Mouse (Mus musculus) intestine, embryonic 16.5 days (tissue): Measurements from ENCODE around the gene Marveld2. TPM values are rescaled to one million over a fixed set of nuclear protein-coding genes. Genes with fewer than 3 reads are reported as not detected.

Source experiments
- ATAC-seq: fragments of 200-750 bp; cut with Nextera tagmentation; 2 replicates; pipeline ENCODE4 v1.8.0; 2017; ENCODE audit warnings: moderate TSS enrichment, moderate library complexity
- H3K27ac ChIP-seq: fragments of 300-500 bp; sonication (generic); 2 replicates; pipeline ENCODE4 v1.5.1; 2014; ENCODE audit warnings: mild to moderate bottlenecking, low read length
- H3K27me3 ChIP-seq: fragments of 300-500 bp; sonication (generic); replicated peaks from 2 replicates; pipeline ENCODE4 v1.6.1; 2014; ENCODE audit warnings: low read length, control low read depth, mixed read lengths; ENCODE audit not compliant: control insufficient read depth, insufficient read depth
- H3K36me3 ChIP-seq: fragments of 300-500 bp; sonication (generic); 2 replicates; pipeline ENCODE4 v1.6.1; 2014; ENCODE audit warnings: low read length, control low read depth; ENCODE audit not compliant: control insufficient read depth, insufficient read depth
- H3K4me1 ChIP-seq: fragments of 300-500 bp; sonication (generic); 2 replicates; pipeline ENCODE4 v1.6.1; 2014; ENCODE audit warnings: low read length, control low read depth, mixed read lengths; ENCODE audit not compliant: control insufficient read depth, insufficient read depth
- H3K4me2 ChIP-seq: fragments of 300-500 bp; sonication (generic); 2 replicates; pipeline ENCODE4 v1.6.1; 2014; ENCODE audit warnings: low read depth, low read length, control low read depth
- H3K4me3 ChIP-seq: fragments of 300-500 bp; sonication (generic); 2 replicates; pipeline ENCODE4 v1.5.1; 2014; ENCODE audit warnings: mild to moderate bottlenecking, low read length
- H3K9ac ChIP-seq: fragments of 300-500 bp; sonication (generic); 2 replicates; pipeline ENCODE4 v1.6.1; 2014; ENCODE audit warnings: low read depth, low read length
- H3K9me3 ChIP-seq: fragments of 300-500 bp; sonication (generic); 2 replicates; pipeline ENCODE4 v1.6.1; 2016; ENCODE audit warnings: low read length, control low read depth; ENCODE audit not compliant: control insufficient read depth
- whole genome bisulfite sequencing: fragments of 180-500 bp; shearing (Covaris S2); extraction: QIAGEN DNeasy Blood & Tissue Kit; methylation state at CpG from one replicate; pipeline ENCODE4 v1.1.7; 2014; 5-methylcytosine and 5-hydroxymethylcytosine counted together
- polyA plus RNA-seq: library from polyadenylated mRNA; unstranded; fragments of >200 nt; fragmentation: Nextera tagmentation; extraction: Ambion mirVana; gene quantifications from 2 replicates; pipeline ENCODE4 v1.2.1, GENCODE M21; 2015

Gene Marveld2
- polyA plus RNA-seq, result 29.5 and 31.6 TPM in 2 replicates

- Histone ChIP-seq H3K4me1 (no peaks in the 10 kb centered on the region), H3K27me3 (no peaks in the 10 kb centered on the region), H3K36me3 (peaks cover 4% of the 10 kb centered on the region; the same call in 1 of the 2 replicates), H3K27ac (peak within 1 kb of the TSS; percentile 86), H3K9me3 (no peaks in the 10 kb centered on the region), H3K9ac (peak within 1 kb of the TSS; percentile 77), H3K4me3 (peak within 1 kb of the TSS; percentile 69), H3K4me2 (peak within 1 kb of the TSS; percentile 65)
- WGBS, result 3% methylated on average over 69 of the region's 77 CpGs
- ATAC-seq, result peak; percentile 96
Measured at GRCm38 (mm10) chr13:100616181-100617087, at the start of gene Marveld2. Gene Marveld2, minus strand, starts transcription at chr13:100616971.

- peak; percentile 52; the same call in 1 of the 2 replicates for ATAC-seq
- Histone ChIP-seq H3K4me1 (no peaks in the 10 kb centered on the region), H3K9ac (no peak overlapping the region), H3K36me3 (no peaks in the 10 kb centered on the region), H3K4me2 (no peak overlapping the region), H3K27me3 (no peaks in the 10 kb centered on the region), H3K9me3 (no peaks in the 10 kb centered on the region), H3K4me3 (no peak overlapping the region), H3K27ac (no peak overlapping the region)
- 45% methylated on average over 4 of the region's 4 CpGs for WGBS
Measured at GRCm38 (mm10) chr13:100659864-100660456, 43.2 kb upstream of the Marveld2 start.

- Histone ChIP-seq H3K4me1 (no peaks in the 10 kb centered on the region), H3K36me3 (no peaks in the 10 kb centered on the region), H3K4me3 (no peak overlapping the region), H3K4me2 (no peak overlapping the region), H3K27me3 (no peaks in the 10 kb centered on the region), H3K9me3 (no peaks in the 10 kb centered on the region), H3K9ac (no peak overlapping the region), H3K27ac (no peak overlapping the region)
- 88% methylated on average over 5 of the region's 5 CpGs for WGBS
- ATAC-seq, result no peak
Measured at GRCm38 (mm10) chr13:100658091-100658490, 41.3 kb upstream of the Marveld2 start.

GRCm38 (mm10) chr13:100651439-100652186 is 34.8 kb upstream of the Marveld2 start, which contains the start of gene Taf9:
Gene Taf9, plus strand, starts transcription at chr13:100651579.
- peak; percentile 70 for ATAC-seq
- H3K4me3 ChIP-seq, result peak within 1 kb of the TSS; percentile 96
- no peaks in the 10 kb centered on the region for H3K27me3 ChIP-seq
- H3K4me1 ChIP-seq, result peaks cover 4% of the 10 kb centered on the region; the same call in 1 of the 2 replicates
- H3K36me3 ChIP-seq, result no peaks in the 10 kb centered on the region
- H3K27ac ChIP-seq, result peak within 1 kb of the TSS; percentile 96
- peak within 1 kb of the TSS; percentile 62 for H3K4me2 ChIP-seq
- under 1% methylated on average over 50 of the region's 63 CpGs for WGBS
- no peaks in the 10 kb centered on the region for H3K9me3 ChIP-seq
- H3K9ac ChIP-seq, result peak within 1 kb of the TSS; percentile 89

- peak within 1 kb of the TSS; percentile 96 for H3K27ac ChIP-seq
- under 1% methylated on average over 69 of the region's 73 CpGs for WGBS
- peak within 1 kb of the TSS; percentile 62 for H3K4me2 ChIP-seq
Measured at GRCm38 (mm10) chr13:100650550-100651438, 34.0 kb upstream of the Marveld2 start, which contains the start of the genes Ak6 and Rad17. Gene Ak6, plus strand, starts transcription at chr13:100650979. Gene Rad17, minus strand, starts transcription at chr13:100651051.

GRCm38 (mm10) chr13:100648223-100648622 is 31.5 kb upstream of the Marveld2 start:
- H3K9ac ChIP-seq, result no peak overlapping the region
- H3K4me1 ChIP-seq, result peaks cover 4% of the 10 kb centered on the region; the same call in 1 of the 2 replicates
- H3K4me3 ChIP-seq, result no peak overlapping the region
- H3K9me3 ChIP-seq, result no peaks in the 10 kb centered on the region
- no peak overlapping the region for H3K27ac ChIP-seq
- H3K36me3 ChIP-seq, result no peaks in the 10 kb centered on the region; the same call in 1 of the 2 replicates
- 93% methylated on average over 8 of the region's 8 CpGs for WGBS
- H3K27me3 ChIP-seq, result no peaks in the 10 kb centered on the region
- ATAC-seq, result no peak
- H3K4me2 ChIP-seq, result no peak overlapping the region

More at GRCm38 (mm10) chr13:100650550-100651438, 34.0 kb upstream of the Marveld2 start, which contains the start of the genes Ak6 and Rad17:
- Histone ChIP-seq H3K4me3 (peak within 1 kb of the TSS; percentile 96), H3K36me3 (no peaks in the 10 kb centered on the region), H3K27me3 (no peaks in the 10 kb centered on the region), H3K4me1 (peaks cover 4% of the 10 kb centered on the region; the same call in 1 of the 2 replicates), H3K9ac (peak within 1 kb of the TSS; percentile 89), H3K9me3 (no peaks in the 10 kb centered on the region)
- ATAC-seq, result peak; percentile 98

- Histone ChIP-seq H3K27me3 (no peaks in the 10 kb centered on the region), H3K27ac (no peak overlapping the region), H3K9ac (no peak overlapping the region), H3K9me3 (no peaks in the 10 kb centered on the region), H3K4me1 (no peaks in the 10 kb centered on the region), H3K36me3 (no peaks in the 10 kb centered on the region; the same call in 1 of the 2 replicates), H3K4me3 (no peak overlapping the region), H3K4me2 (no peak overlapping the region)
- WGBS, result 90% methylated on average over 4 of the region's 4 CpGs
- ATAC-seq, result no peak
Measured at GRCm38 (mm10) chr13:100642471-100643209, 25.9 kb upstream of the Marveld2 start.
